Mouse (Mus musculus) NIH3T3 (cell line): ENCODE measurements around the gene Rag1.

Experiments used
- DNase-seq: peaks from one replicate; pipeline ENCODE4 v3.0.0-alpha.2; 2012; ENCODE audit warnings: low read depth

Rag1 gene

DNA sequence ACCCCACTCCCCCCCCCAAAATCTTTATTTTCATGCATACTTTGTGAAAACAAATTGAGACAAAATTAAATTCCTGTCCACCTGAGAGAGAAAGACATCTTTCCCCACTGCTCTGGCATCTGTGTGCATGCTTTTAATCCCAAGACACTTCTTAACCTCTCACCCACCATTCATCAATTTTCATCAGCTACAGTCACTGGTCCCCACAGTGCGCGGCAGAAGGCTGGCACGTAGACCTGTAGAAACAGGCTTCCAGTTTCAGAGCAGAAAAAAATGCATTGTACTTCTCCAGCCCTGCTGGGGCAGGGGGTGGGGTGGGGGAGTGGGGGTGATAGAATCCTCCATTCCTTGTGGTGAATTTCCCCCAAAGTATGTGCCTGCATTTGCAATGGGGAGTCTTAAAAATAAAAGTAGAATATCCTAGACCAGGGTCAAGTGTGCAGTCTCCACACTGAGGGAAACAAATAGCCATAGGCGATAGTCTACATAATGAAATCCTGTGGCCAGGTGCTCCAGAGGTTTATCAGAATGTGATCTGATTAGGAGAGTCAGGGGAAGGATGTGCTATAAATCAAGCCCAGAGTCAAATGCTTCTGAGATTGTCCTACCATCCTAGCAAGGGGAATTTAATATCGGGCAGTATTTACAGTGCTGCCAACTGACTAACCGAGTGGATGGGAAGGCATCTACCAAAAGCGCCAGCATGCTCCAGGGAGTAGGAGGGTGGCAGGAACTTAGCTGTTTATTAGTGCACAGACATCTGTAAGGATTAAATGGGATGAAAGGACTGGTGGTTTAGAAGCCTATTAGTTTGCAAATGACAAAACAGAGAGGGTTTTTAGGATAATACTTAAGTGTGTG is 10.1 kb downstream of the Rag1 start:
- no peak for DNase-seq

DNA sequence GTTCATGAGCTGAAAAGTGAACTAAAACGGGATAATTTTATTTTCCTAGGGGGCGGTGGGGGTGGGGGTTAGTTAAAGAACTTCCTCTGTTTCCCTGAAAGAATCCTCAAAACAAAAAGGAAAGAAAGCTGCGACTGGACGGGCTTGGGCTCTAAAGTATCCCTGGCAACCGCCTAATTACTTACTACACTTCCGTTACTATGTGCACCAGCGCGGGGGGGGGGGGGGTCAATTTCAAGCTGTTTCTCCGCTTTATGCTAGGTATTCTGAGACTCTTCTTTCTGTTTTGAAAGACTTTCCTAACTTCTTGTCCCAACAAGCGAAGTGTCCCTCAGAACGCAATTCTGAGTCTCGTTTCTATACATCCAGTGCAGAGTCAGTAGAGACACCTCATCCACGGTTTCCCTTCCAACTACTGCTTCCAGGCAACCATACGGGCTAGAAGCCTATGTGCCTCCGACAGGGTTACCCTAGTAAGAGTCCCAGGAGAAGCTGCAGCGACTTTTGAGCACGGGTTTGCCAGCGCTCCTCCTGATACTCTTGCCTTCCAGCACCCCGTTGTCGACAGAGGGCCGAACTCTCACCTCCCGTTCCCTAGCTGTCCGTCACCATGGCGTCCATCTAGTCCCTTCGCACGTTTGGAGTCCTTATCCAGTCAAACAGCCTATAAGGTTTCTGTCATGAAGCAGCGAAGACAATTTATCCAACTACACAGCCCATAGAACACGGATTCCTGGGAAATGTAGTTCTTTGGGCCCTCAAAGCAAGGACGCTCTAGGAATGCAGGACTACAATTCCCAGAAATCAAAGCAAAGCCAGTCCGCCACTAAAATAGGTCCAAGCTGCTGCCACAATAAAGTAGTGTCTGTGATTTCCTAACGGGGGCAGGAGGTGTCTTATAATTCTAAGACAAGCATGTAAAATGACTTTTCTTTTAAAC is 20.7 kb downstream of the Rag1 start:
- peak; percentile 95 for DNase-seq

DNA sequence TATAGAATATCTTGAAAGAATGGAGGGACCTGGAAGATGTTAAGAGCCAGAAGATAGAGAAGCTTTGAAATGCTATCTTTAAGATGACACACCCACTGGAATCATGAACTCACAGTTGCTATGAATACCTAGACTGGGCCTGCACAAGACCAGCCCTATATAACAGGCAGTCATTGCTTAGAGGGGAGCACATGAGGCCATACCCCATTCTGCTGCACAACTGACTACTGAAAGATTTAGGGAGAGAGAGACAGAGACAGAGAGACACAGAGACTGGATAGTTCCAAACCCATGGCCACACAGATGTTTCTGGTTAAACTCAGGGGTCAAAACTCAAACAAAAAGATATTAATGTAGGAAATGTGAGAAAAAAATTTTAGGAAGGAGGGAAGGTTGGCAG is 22.1 kb downstream of the Rag1 start:
- no peak for DNase-seq

DNA sequence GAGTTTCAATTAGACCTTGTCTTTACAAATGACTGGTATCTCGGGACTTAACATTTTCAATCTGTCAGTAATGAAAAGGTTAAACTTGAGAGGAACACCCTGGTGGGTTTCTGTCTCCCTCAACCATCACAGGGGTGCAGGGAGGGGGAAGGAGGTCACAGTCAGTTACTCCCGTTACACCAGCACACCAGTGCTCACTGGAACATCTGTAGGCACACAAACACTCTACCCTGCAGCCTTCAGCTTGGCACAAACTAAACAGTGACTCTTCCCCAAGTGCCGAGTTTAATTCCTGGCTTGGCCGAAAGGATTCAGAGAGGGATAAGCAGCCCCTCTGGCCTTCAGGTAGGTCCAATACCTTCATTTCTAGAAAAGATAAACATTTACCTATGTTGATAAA is 24.8 kb downstream of the Rag1 start, which contains the start of gene Rag2:
Gene Rag2 (plus strand): TSS at position 193 of the 400 bp plus-strand sequence.
- no peak for DNase-seq

DNA sequence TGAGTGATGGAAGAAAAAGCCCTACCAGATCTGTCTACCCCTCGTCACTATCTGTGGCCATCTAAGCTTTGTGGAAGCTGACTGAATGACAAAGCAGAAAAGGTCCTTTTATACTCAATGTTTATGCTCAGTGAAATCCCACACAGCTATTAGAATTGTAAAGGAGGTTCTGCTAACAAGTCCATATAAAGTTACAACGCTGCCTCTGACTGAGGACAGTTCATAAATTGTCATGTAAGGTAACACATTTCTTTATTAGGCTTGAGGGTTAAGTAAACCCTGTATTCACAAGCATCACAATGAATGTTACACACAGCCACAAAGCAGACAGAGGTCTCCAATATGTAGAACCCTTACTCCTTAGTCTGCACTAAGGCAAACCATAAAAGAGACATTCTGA is 25.3 kb downstream of the Rag1 start:
- DNase-seq, result no peak

DNA sequence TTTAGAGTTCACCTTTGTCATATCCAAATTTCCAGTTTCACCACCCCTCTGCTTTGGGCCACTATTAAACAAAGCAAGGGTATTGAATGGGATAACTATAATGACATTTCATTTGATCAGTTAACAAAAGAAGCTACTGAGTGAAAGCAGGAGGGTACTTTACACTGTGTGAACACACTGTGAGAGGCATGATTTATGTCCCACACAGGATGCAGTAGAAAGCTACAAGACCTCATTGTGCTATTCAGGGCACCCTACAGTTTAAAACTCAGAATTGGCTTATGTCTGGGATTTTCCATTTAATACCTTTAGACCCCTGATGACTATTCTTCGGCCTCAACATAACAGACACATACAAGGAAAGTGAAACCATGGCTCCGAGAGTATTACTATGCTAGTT is 26.3 kb downstream of the Rag1 start:
- DNase-seq, result no peak

DNA sequence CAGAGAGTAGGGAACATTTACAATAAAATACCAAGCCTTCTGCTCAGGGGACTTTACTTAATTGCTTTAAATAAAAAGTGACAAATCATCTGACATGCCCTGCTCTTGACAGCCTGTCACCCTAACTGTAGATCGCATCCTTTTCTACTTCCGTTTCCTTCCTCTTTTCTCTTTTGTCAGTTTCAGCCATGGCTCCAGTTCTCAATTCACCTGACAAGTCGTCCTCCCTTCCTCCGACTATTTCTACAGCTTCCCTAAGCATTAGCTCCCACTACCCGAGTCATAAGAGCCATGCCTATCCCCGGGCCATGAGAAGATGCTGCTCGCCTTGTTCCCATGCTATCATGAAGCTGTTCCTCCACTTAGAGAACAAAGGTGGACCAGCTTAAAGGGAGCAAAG is 27.7 kb downstream of the Rag1 start:
- no peak for DNase-seq

DNA sequence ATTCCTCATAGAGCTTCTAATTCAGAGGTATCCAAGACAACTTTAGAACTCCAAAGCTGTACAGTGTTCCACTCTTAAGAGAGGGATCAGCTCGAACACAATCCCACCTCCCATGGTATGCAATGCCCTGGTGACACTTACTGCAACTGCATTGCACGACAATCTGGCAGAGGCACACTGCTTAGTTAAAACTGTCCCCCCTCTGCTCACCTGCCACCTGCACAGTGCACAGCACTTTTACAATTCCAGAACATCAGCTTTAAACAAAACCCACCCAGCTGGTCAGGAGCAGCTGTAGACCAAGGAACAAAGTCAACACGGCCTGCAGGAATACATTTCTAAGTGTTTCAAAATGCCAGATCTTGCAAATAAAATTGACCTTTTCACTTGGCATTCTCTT is 28.4 kb downstream of the Rag1 start:
- no peak for DNase-seq

DNA sequence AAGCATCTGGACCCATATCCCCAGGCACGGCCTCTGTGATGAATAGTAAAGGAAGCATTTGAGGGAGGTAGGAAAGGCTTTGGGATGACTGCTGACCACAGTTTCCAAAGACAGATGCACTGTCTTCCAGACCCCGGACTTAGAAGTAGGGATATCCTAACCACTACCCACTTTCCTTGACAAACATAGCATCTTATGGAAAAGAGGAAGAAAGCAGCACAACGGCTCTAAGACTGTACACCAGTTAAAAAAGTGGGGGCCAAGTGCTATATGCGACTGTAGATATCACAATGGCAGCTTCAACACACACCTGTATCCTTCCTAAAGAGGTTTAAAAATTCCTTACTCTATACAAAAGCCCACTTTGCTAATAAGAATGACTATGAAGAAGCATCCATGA is 30.9 kb downstream of the Rag1 start:
- DNase-seq, result no peak

DNA sequence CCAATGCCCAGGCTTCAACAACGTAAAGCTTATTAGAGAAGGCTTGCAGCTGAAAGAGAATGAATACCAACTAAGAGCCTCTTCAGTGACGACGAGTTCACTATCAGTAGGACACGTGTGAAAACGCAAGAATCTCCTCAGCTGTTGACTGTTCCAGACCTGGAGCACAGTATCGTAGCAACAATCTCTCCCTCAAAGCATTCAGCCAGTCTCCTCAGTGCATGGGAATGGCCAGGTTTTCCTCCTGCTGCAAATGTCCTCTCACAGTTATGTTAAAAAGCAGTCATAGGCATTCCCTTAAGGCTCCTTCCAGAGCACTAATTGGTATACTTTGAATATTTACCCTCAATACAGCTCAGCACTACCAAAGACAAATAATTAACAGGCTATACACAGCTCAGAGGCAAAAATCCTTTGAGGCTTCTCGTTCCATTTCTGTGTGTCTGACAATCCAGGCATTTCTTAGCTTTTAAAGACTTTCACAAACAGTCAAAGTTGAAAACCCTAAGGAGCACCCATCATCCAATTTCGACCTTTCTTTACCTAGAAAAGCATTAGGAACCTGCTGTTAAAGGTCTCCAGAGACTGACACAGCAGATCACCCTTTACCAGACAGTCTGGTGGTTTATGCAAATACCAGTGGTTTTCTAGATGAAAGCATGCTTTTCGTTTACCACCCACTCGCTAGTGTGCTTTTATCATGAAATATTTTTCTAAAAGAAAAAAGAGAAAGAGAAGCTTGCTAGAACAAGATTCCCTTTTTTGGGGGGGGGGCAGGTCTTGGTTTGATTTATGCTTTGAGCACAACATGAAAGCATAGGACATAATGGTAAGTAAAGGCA is 33.6 kb downstream of the Rag1 start:
- DNase-seq, result no peak

DNA sequence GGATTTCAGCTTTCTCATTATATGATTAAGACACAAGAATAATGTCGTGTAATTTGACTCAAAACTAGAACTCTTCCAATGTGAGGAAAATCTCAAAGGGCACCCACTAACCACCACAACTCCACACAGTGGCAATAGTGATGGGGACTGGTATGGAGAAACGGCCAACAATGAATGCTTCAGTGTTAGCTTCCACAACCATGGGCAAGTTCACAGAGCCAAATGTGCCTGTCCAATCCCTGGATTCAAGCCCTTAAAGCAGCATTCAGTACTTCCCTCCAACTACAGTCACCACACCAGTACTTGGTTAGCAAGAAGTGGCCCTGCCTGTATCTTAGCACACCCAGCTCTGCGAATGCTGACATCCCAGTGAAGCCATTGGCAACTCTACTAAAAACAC is 38.4 kb downstream of the Rag1 start:
- DNase-seq, result no peak

DNA sequence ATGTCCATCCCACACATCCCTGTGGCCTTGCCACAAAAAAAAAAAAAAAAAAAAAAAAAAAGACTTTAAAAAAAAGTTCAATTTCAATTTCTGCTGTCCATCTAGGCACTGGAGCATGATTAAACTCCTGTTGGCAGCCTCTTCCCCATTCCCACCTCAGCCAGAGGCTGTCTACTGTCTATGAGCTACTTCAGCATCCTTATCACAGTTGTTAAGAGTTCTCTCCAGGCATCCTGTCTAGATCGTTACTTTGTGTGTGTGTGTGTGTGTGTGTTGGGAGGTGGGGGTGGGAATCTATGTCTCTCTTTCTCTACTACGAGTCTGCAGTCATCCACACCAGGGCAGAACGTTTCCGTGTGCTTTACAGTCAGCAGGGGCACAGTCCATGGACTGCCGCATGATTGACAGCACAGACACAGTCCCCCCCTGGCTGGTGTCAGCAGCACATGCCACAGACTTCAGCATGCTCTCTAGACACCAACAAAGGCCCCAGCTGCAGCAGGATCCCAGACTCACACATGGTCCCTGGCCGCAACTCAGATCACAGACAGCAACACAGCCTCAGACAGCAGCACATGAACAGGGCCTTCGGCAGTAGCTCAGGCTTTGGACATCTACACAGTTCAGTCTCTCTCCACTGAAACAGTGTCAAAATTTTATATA is 40.9 kb downstream of the Rag1 start:
- no peak for DNase-seq

DNA sequence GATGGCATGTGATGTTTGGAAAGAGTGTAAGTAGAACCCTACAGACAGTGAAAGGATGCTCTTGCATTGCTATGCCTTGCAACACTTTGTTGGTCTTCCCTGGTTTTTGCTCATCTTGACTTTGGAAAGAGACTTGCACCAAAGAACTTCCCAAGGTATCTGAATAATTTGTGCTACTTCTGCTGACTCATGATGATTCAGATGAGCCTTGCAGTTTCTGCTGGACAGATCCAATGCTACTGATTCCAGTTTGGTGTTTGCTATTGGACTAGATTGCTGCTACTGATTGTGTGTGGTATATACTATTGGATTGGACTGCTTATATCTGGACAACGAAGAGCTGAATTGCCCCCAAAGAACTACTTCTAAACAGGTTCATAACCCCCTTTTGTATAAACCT is 46.2 kb downstream of the Rag1 start:
- peak; percentile 18 for DNase-seq

DNA sequence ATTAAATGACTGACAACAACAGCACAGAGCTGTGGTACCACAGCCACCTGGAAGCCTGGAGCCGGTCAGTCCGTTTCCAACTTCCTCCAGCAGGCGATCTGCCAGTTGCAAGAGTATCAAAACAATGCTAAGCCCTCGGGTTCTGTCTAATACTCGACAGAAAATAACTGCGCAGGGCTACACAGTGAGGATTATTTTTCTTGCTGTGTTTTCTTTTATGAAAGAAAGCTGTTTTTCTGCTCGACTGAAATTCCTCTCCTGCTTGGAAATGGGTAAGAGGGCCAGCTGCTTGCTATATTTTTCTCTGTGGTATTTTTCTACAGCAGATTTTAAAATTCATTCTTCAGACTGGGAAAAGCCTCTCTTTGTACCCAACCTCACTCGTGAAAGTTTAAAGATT is 48.6 kb downstream of the Rag1 start:
- DNase-seq, result peak; percentile 8

DNA sequence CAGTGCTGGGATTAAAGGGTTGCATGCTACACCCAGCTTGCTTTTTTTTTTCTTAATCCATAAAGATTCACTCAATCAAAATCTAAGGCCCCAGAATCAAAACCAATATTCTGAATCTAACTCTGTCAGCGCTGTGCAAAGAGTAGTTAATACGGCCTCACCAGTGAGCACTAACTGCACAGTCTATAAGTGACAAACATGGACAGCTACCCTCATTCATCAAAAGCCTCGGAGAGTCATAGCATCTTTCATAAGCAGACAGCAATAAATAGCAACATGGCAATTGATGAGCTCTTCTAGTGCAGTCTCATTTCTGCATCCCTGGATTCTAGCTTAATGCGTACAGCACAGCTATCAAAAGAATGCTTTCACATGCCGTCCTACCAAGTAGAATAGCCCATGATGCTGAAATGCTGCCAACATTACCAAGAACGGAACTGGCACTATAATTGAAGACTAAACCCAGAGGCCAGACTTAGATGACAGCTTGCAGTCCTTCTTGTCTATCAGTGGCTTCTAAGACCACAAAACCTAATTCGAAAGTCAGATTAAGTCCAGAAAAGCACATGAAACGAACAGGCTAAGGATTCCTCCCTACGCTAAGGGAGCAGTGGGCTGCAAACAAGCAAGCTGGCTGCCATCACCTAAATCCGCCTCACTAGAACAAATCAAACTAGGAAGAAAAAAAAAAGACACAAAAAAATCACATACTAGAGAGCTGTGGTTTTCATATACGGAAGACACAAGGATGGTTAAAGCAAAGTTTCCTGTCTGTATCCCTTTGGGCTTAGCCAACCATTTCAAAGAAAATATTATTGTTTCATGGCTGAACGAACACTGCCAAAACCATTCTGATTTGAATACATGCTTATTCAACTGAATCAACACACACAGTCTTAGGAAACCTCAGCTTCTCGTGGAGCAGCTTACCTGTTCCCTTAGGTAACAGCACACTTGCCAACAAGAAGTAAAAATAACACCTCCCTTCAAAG is 50.8 kb downstream of the Rag1 start:
- DNase-seq, result no peak

DNA sequence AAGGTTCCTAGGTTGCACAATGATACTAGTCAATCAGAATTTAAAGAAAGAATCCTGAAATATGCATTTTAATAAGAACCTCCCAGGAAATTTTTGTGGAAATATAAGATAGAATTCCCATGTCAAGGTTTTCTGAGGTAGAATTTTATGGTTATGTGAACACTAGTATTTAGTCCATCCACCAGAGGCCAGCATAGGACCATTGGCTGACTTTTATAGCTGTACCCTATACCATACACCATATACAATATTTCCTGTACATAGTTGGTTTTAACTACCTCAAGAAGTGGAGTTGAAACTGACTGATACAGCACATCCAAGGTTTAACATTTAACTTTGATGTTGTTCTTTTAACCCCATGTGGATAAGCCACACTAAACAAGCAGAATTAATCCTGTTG is 52.1 kb downstream of the Rag1 start:
- DNase-seq, result peak; percentile 12

DNA sequence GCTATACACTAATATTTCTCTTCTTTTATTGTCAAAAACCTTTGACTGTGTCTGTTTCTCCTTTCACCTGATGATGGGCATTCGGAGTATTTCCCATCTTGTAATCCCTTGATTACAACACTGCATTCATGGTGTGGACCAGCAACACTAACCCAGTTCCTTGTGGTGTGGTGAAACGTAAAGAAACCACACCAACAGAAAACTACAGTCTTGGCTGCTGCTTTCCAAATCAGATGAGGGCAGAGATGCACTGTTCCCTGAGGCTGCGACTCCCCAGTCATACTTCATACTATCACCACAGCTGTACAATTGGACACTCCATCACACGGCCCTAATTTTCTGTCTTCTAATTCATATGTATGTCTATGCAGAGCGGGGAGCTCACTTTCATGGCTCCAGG is 54.6 kb downstream of the Rag1 start:
- no peak for DNase-seq

DNA sequence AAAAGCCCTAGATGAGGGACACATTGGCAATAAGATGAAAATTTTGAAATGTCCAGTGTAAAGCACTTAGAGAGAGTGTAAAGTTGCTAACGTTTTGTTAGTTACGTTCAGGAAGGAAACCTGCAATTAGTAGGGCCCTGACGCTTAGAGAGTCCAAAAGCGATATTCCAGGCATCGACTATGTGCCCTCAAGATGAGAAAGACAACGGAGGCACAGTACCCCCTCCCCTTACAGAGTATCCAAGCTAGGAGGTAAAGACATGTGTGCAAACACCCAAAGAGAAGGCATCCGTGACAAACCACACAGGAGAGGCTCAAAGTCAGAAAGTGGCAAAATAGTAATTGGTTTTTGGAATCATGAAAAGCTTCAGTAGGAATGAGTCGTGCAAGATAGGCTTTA is 56.4 kb downstream of the Rag1 start:
- DNase-seq, result no peak

DNA sequence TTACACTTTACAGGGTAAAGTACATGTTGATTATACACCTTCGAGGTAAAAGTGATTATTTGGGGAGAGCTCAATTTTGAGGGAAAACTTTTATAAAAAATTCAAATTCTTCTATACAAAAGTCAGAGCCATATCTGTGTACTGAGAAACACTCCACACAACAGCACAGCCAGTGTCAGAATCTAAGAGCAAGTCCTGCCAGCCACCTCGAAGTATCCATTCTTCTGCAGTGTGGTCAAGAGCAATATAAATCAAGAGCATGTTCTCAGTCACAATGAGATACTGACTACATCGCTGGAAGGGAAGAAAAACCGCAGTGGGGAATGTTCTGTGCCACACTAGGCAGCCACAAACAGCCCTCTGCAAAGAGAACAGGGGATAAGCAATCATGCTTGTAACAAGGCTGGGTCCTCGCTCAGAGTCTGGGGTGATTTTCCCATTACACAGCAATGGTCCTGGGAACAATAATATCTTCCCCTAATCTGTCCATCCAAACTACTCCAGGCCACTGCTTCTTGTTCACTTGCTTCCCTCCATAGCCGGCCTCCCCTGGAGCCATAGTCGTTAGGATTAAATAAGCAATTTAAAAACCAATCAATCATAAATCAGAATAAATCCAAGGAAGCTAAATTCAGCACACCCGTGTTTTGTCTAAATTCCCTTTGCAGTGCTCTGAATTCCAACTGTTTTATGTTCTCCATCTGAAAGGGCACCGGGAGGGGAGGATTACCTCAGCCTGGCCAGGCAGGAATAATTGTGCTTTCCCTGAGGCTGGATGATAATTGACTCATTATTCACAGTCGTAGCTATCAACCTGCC is 57.1 kb downstream of the Rag1 start:
- no peak for DNase-seq
